21 mouse cellular contexts compared by ENCODE assay signal in the genomic region with DNA sequence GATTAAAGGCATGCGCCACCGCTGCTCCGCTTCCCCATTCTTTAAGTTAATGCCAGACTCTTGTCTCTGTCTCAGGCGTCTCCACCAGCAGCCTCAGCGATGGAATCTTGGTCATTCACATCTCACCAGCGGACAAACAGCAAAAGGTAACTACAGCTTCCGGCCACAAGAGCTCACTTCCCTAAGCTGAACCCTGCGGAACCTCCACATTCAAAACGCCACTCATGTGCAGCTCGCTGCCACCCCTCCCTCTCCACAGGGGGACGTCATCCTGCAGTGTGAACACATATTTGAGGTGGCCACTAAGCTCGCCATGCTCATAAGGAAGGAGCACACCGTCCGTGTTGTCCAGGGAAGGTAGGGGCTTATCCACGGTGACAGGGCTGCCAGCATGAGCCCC. TPM values are rescaled to one million over a fixed set of nuclear protein-coding genes. Genes with fewer than 3 reads are reported as not detected.
DNase-seq lines count a peak whose midpoint lies in the region; ATAC-seq lines count a peak whose summit lies in the region.
"Had no signal": no experiment of that assay in that cellular context is flagged by ENCODE, and none has a peak within 500 bp of the region (broad histone marks: within the 10 kb centered on the region; RNA-seq: fewer than 3 reads in every experiment).

No protein-coding gene starts in this region.

- ATAC-seq in common myeloid progenitor, adult 5-6 weeks (replicated peaks; ENCODE audit: low read depth, poor library complexity, severe bottlenecking): peak; percentile 40
- peak; percentile 23 to 48 for ATAC-seq in hematopoietic stem cell, adult 5-6 weeks (replicated peaks in 1 of 2; ENCODE audit: insufficient read depth in 1 of 2, low FRiP score in 2 of 2, low TSS enrichment in 1 of 2, low read depth in 1 of 2, poor library complexity in 2 of 2, severe bottlenecking in 2 of 2)
- ATAC-seq in monocyte, adult 5-6 weeks (replicated peaks; ENCODE audit: insufficient number of reproducible peaks, low FRiP score, low TSS enrichment, poor library complexity, severe bottlenecking): peak; percentile 64
- ATAC-seq: forebrain, embryonic 14.5 days; forebrain, postnatal 0 days; hindbrain, postnatal 0 days; inflammation-experienced regulatory T-cells, adult 6 months; intestine, embryonic 16.5 days; Patski had no signal

- no peak for DNase-seq in cerebellum, postnatal 10 days
- no peak for DNase-seq in adrenal gland, postnatal 14 days
- DNase-seq in left cerebral cortex, postnatal 10 days (ENCODE audit: extremely low spot score in 1 of 2, low spot score in 2 of 2): no peak
- DNase-seq: adrenal gland, postnatal 10 days; cerebellum, adult 11 months; cerebellum, adult 2 months; cerebellum, adult 9-11 months; cerebellum, postnatal 36 days; forebrain, postnatal 0 days; gastrocnemius, adult 2 months; gastrocnemius, postnatal 14 days; heart, adult 2 months; heart, postnatal 14 days had no signal

- intact Hi-C loops in left cerebral cortex, postnatal 10 days (cut with DNase I): no loop called here

RNA-seq across cellular contexts. Expression of a gene that starts 19.3 kb away (rescaled TPM):
- 51.3 and 57.5 TPM in 2 replicates for total RNA-seq in common myeloid progenitor, adult 5-6 weeks (2017)
- 70.4 and 72.1 TPM in 2 replicates for total RNA-seq in hematopoietic stem cell, adult 5-6 weeks (2017)
- 86.5 to 90.0 TPM (median 87.5 TPM) in 3 replicates for total RNA-seq in monocyte, adult 5-6 weeks (2017)
- 65.5 and 75.1 TPM in 2 replicates for total RNA-seq in adrenal gland, postnatal 14 days (2021)
- total RNA-seq in left cerebral cortex, postnatal 10 days (2021): 10 to 100 TPM; 41.9 to 43.0 TPM

RNA-seq across cellular contexts. Expression of a gene that starts 19.4 kb away (rescaled TPM):
- total RNA-seq in common myeloid progenitor, adult 5-6 weeks (2017): 15.9 and 25.2 TPM in 2 replicates
- 18.1 and 21.1 TPM in 2 replicates for total RNA-seq in hematopoietic stem cell, adult 5-6 weeks (2017)
- total RNA-seq in monocyte, adult 5-6 weeks (2017): 22.0 to 38.0 TPM (median 27.7 TPM) in 3 replicates
- 61.5 and 74.2 TPM in 2 replicates for total RNA-seq in adrenal gland, postnatal 14 days (2021)
- total RNA-seq in left cerebral cortex, postnatal 10 days (2021): 10 to 100 TPM; 71.8 to 79.6 TPM
